Mouse (Mus musculus): ENCODE measurements around the gene Rimbp2.

The Rimbp2 gene

GRCm38 (mm10) chr5:128847806-128848205, 105.5 kb downstream of the Rimbp2 start:
- in situ Hi-C loops (cut with MboI, MseI) = no loop called here

GRCm38 (mm10) chr5:128846433-128847040, 106.7 kb downstream of the Rimbp2 start:
- in situ Hi-C loops (cut with MboI, MseI) = no loop called here

GRCm38 (mm10) chr5:128845033-128845432, 108.3 kb downstream of the Rimbp2 start:
- in situ Hi-C loops (cut with MboI, MseI) = no loop called here

- in situ Hi-C loops (cut with MboI, MseI) = no loop called here
Measured at GRCm38 (mm10) chr5:128843982-128844381, 109.3 kb downstream of the Rimbp2 start.

- in situ Hi-C loops (cut with MboI, MseI) = no loop called here
Measured at GRCm38 (mm10) chr5:128841541-128841940, 111.7 kb downstream of the Rimbp2 start.

- in situ Hi-C loops (cut with MboI, MseI) = no loop called here
Measured at GRCm38 (mm10) chr5:128837045-128837444, 116.2 kb downstream of the Rimbp2 start.

- in situ Hi-C loops (cut with MboI, MseI) = no loop called here
Measured at GRCm38 (mm10) chr5:128834126-128834525, 119.2 kb downstream of the Rimbp2 start.

GRCm38 (mm10) chr5:128822843-128823242, 130.4 kb downstream of the Rimbp2 start:
- in situ Hi-C loops (cut with MboI, MseI) = no loop called here

- in situ Hi-C loops (cut with MboI, MseI) = no loop called here
Measured at GRCm38 (mm10) chr5:128819638-128820285, 133.5 kb downstream of the Rimbp2 start.

GRCm38 (mm10) chr5:128815629-128816028, 137.7 kb downstream of the Rimbp2 start:
- in situ Hi-C loops (cut with MboI, MseI) = no loop called here

- in situ Hi-C loops (cut with MboI, MseI) = no loop called here
Measured at GRCm38 (mm10) chr5:128815078-128815477, 138.2 kb downstream of the Rimbp2 start.

GRCm38 (mm10) chr5:128813121-128813520, 140.2 kb downstream of the Rimbp2 start:
- in situ Hi-C loops (cut with MboI, MseI) = no loop called here

GRCm38 (mm10) chr5:128811431-128811830, 141.9 kb downstream of the Rimbp2 start:
- in situ Hi-C loops (cut with MboI, MseI) = no loop called here

GRCm38 (mm10) chr5:128810006-128810405, 143.3 kb downstream of the Rimbp2 start:
- in situ Hi-C loops (cut with MboI, MseI) = no loop called here

GRCm38 (mm10) chr5:128809406-128809805, 143.9 kb downstream of the Rimbp2 start:
- in situ Hi-C loops (cut with MboI, MseI) = no loop called here

- in situ Hi-C loops (cut with MboI, MseI) = no loop called here
Measured at GRCm38 (mm10) chr5:128808547-128809182, 144.6 kb downstream of the Rimbp2 start.

- in situ Hi-C loops (cut with MboI, MseI) = no loop called here
Measured at GRCm38 (mm10) chr5:128807408-128807807, 145.9 kb downstream of the Rimbp2 start.

GRCm38 (mm10) chr5:128806296-128806998, 146.8 kb downstream of the Rimbp2 start:
- in situ Hi-C loops (cut with MboI, MseI) = no loop called here

GRCm38 (mm10) chr5:128805092-128805491, 148.2 kb downstream of the Rimbp2 start:
- in situ Hi-C loops (cut with MboI, MseI) = no loop called here

GRCm38 (mm10) chr5:128800592-128800991, 152.7 kb downstream of the Rimbp2 start:
- in situ Hi-C loops (cut with MboI, MseI) = no loop called here

GRCm38 (mm10) chr5:128781621-128782020, 171.7 kb downstream of the Rimbp2 start:
- in situ Hi-C loops (cut with MboI, MseI) = loop anchor here in 1 of 2 experiments (25.0 kb wide), 1 partner anchor 1694 kb away; no protein-coding TSS in a partner anchor

- in situ Hi-C loops (cut with MboI, MseI) = loop anchor here in 1 of 2 experiments (25.0 kb wide), 1 partner anchor 1689 kb away; no protein-coding TSS in a partner anchor
Measured at GRCm38 (mm10) chr5:128776386-128776785, 176.9 kb downstream of the Rimbp2 start.
